Mouse (Mus musculus) cortical plate, adult 2 months (tissue): ENCODE measurements at regions not wholly inside any gene's neighbourhood (a gene's known extent, or its start where the extent isn't known, plus 50 kb on each side); places are given as distances from the start of the nearest gene placed in this dataset.

Source experiments
- CTCF ChIP-seq: fragments of 200-500 bp; IDR thresholded peaks from 2 replicates; pipeline ENCODE4 v1.5.1; 2011; ENCODE audit warnings: mild to moderate bottlenecking, control low read depth, low read length; ENCODE audit not compliant: insufficient read depth; ENCODE audit errors: extremely low read depth
- POLR2A ChIP-seq: fragments of 200-500 bp; IDR thresholded peaks from 2 replicates; pipeline ENCODE4 v1.6.1; 2011; ENCODE audit warnings: mild to moderate bottlenecking, low read length, control low read depth; ENCODE audit not compliant: insufficient read depth; ENCODE audit errors: extremely low read depth

GRCm38 (mm10) chr2:21275315-21275714 lies 69.8 kb downstream of the Thnsl1 start:
- TF ChIP-seq CTCF: no peak
- TF ChIP-seq POLR2A: no peak
